Mouse (Mus musculus) embryonic facial prominence, embryonic 12.5 days (tissue): ENCODE data around the gene Rgs3. TPM values are rescaled to one million over a fixed set of nuclear protein-coding genes. Genes with fewer than 3 reads are reported as not detected.
"Not testable (repeated sequence)": the region's sequence is repeated elsewhere in the genome, so short reads cannot be mapped to it uniquely, and the experiment has no call there.

Experiments used
- ATAC-seq: fragments of 200-750 bp; cut with Nextera tagmentation; 2 replicates; pipeline ENCODE4 v1.8.0; 2017; ENCODE audit not compliant: insufficient number of reproducible peaks, insufficient read depth, low FRiP score, low TSS enrichment
- H3K27ac ChIP-seq: fragments of 300-500 bp; sonication (generic); 2 replicates; pipeline ENCODE4 v1.5.1; 2016; ENCODE audit warnings: mild to moderate bottlenecking
- H3K27me3 ChIP-seq: fragments of 300-500 bp; sonication (generic); 2 replicates; pipeline ENCODE4 v1.6.1; 2016; ENCODE audit warnings: mild to moderate bottlenecking, moderate library complexity
- H3K36me3 ChIP-seq: fragments of 300-500 bp; sonication (generic); 2 replicates; pipeline ENCODE4 v1.6.1; 2016; ENCODE audit warnings: mild to moderate bottlenecking
- H3K4me1 ChIP-seq: fragments of 300-500 bp; sonication (generic); 2 replicates; pipeline ENCODE4 v1.6.1; 2016
- H3K4me2 ChIP-seq: fragments of 300-500 bp; sonication (generic); replicated peaks from 2 replicates; pipeline ENCODE4 v1.6.1; 2016; ENCODE audit warnings: mild to moderate bottlenecking, moderate library complexity
- H3K4me3 ChIP-seq: fragments of 300-500 bp; sonication (generic); 2 replicates; pipeline ENCODE4 v1.5.1; 2016; ENCODE audit warnings: mild to moderate bottlenecking
- H3K9ac ChIP-seq: fragments of 300-500 bp; sonication (generic); 2 replicates; pipeline ENCODE4 v1.6.1; 2016; ENCODE audit warnings: mild to moderate bottlenecking, moderate library complexity
- H3K9me3 ChIP-seq: fragments of 300-500 bp; sonication (generic); 2 replicates; pipeline ENCODE4 v1.6.1; 2016; ENCODE audit warnings: mild to moderate bottlenecking, moderate library complexity
- WGBS: fragments of 180-500 bp; shearing (Covaris S2); methylation state at CpG from one replicate; pipeline ENCODE4 v1.1.7; 2016; 5-methylcytosine and 5-hydroxymethylcytosine counted together
- polyA plus RNA-seq: library from polyadenylated mRNA; unstranded; fragments of >200 nt; fragmentation: Nextera tagmentation; extraction: Ambion mirVana; gene quantifications from 2 replicates; pipeline ENCODE4 v1.2.1, GENCODE M21; 2016

The Rgs3 gene
- polyA plus RNA-seq, 1 experiment from 2014 or later, result 45.2 TPM

GRCm38 (mm10) chr4:62590878-62591277 is 31.2 kb downstream of the Rgs3 start:
- WGBS, result 79% methylated on average over 1 of the region's 1 CpGs
- H3K27me3 ChIP-seq, result no peaks in the 10 kb centered on the region
- no peak for ATAC-seq
- H3K4me3 ChIP-seq, result no peak overlapping the region
- no peak overlapping the region for H3K4me2 ChIP-seq
- no peaks in the 10 kb centered on the region for H3K9me3 ChIP-seq
- H3K36me3 ChIP-seq, result no peaks in the 10 kb centered on the region
- no peak overlapping the region for H3K9ac ChIP-seq
- H3K4me1 ChIP-seq, result peaks cover 9% of the 10 kb centered on the region; the same call in 1 of the 2 replicates
- peak overlapping the region; percentile 47; the same call in 1 of the 2 replicates for H3K27ac ChIP-seq

GRCm38 (mm10) chr4:62591326-62591725 is 31.7 kb downstream of the Rgs3 start:
- Histone ChIP-seq H3K9me3 (no peaks in the 10 kb centered on the region), H3K27me3 (no peaks in the 10 kb centered on the region), H3K27ac (no peak overlapping the region), H3K36me3 (no peaks in the 10 kb centered on the region), H3K4me2 (no peak overlapping the region), H3K9ac (no peak overlapping the region), H3K4me1 (peaks cover 9% of the 10 kb centered on the region; the same call in 1 of the 2 replicates), H3K4me3 (no peak overlapping the region)
- no peak for ATAC-seq
- 9% methylated on average over 11 of the region's 11 CpGs for WGBS

- not testable (repeated sequence) for H3K4me1 ChIP-seq, ATAC-seq, H3K27ac ChIP-seq, H3K27me3 ChIP-seq, H3K36me3 ChIP-seq, H3K9ac ChIP-seq, H3K4me3 ChIP-seq, H3K9me3 ChIP-seq, H3K4me2 ChIP-seq
- 91% methylated on average over 24 of the region's 24 CpGs for WGBS
Observed at GRCm38 (mm10) chr4:62593546-62594240, 34.0 kb downstream of the Rgs3 start.

- Histone ChIP-seq H3K4me3 (no peak overlapping the region), H3K4me1 (peaks cover 9% of the 10 kb centered on the region; the same call in 1 of the 2 replicates), H3K4me2 (no peak overlapping the region), H3K9me3 (no peaks in the 10 kb centered on the region), H3K36me3 (no peaks in the 10 kb centered on the region), H3K27ac (no peak overlapping the region), H3K27me3 (no peaks in the 10 kb centered on the region), H3K9ac (no peak overlapping the region)
- WGBS, result 81% methylated on average over 5 of the region's 5 CpGs
- no peak for ATAC-seq
Observed at GRCm38 (mm10) chr4:62594442-62594841, 34.8 kb downstream of the Rgs3 start.

- no peak overlapping the region for H3K27ac ChIP-seq
- H3K4me3 ChIP-seq, result no peak overlapping the region
- H3K36me3 ChIP-seq, result no peaks in the 10 kb centered on the region
- no peak for ATAC-seq
- no peaks in the 10 kb centered on the region for H3K27me3 ChIP-seq
- no peaks in the 10 kb centered on the region for H3K9me3 ChIP-seq
- WGBS, result 79% methylated on average over 5 of the region's 5 CpGs
- H3K9ac ChIP-seq, result no peak overlapping the region
- H3K4me2 ChIP-seq, result no peak overlapping the region
- peaks cover 5% of the 10 kb centered on the region; the same call in 1 of the 2 replicates for H3K4me1 ChIP-seq
Observed at GRCm38 (mm10) chr4:62596051-62596450, 36.4 kb downstream of the Rgs3 start.

GRCm38 (mm10) chr4:62600549-62600948 is 40.9 kb downstream of the Rgs3 start:
- H3K36me3 ChIP-seq, result no peaks in the 10 kb centered on the region
- no peaks in the 10 kb centered on the region for H3K9me3 ChIP-seq
- WGBS, result 51% methylated on average over 1 of the region's 1 CpGs
- no peaks in the 10 kb centered on the region for H3K4me1 ChIP-seq
- no peak overlapping the region for H3K4me2 ChIP-seq
- no peaks in the 10 kb centered on the region for H3K27me3 ChIP-seq
- no peak overlapping the region for H3K9ac ChIP-seq
- no peak overlapping the region for H3K4me3 ChIP-seq
- ATAC-seq, result no peak
- no peak overlapping the region for H3K27ac ChIP-seq

- 85% methylated on average over 4 of the region's 4 CpGs for WGBS
- no peak overlapping the region for H3K4me3 ChIP-seq
- H3K4me2 ChIP-seq, result no peak overlapping the region
- H3K27ac ChIP-seq, result no peak overlapping the region
- no peaks in the 10 kb centered on the region for H3K9me3 ChIP-seq
- no peaks in the 10 kb centered on the region for H3K36me3 ChIP-seq
- no peak for ATAC-seq
- H3K27me3 ChIP-seq, result no peaks in the 10 kb centered on the region
- no peak overlapping the region for H3K9ac ChIP-seq
- peaks cover 24% of the 10 kb centered on the region for H3K4me1 ChIP-seq
Observed at GRCm38 (mm10) chr4:62603607-62604006, 44.0 kb downstream of the Rgs3 start.

- WGBS, result 55% methylated on average over 4 of the region's 4 CpGs
Observed at GRCm38 (mm10) chr4:62604094-62604493, 44.4 kb downstream of the Rgs3 start.

GRCm38 (mm10) chr4:62605856-62606541 is 46.4 kb downstream of the Rgs3 start:
- Histone ChIP-seq H3K9me3 (no peaks in the 10 kb centered on the region), H3K4me2 (no peak overlapping the region), H3K27ac (peak overlapping the region; percentile 41; the same call in 1 of the 2 replicates), H3K36me3 (no peaks in the 10 kb centered on the region), H3K9ac (no peak overlapping the region), H3K4me3 (no peak overlapping the region), H3K27me3 (no peaks in the 10 kb centered on the region), H3K4me1 (peaks cover 24% of the 10 kb centered on the region)
- no peak for ATAC-seq
- WGBS, result 89% methylated on average over 9 of the region's 9 CpGs

More at GRCm38 (mm10) chr4:62604094-62604493, 44.4 kb downstream of the Rgs3 start:
- Histone ChIP-seq H3K36me3 (no peaks in the 10 kb centered on the region), H3K4me3 (no peak overlapping the region), H3K9ac (no peak overlapping the region), H3K4me1 (peaks cover 24% of the 10 kb centered on the region), H3K4me2 (no peak overlapping the region), H3K27me3 (no peaks in the 10 kb centered on the region), H3K27ac (no peak overlapping the region), H3K9me3 (no peaks in the 10 kb centered on the region)
- ATAC-seq, result no peak

GRCm38 (mm10) chr4:62606542-62606882 is 46.9 kb downstream of the Rgs3 start:
- Histone ChIP-seq H3K27ac (peak overlapping the region; percentile 41; the same call in 1 of the 2 replicates), H3K9me3 (no peaks in the 10 kb centered on the region), H3K9ac (no peak overlapping the region), H3K27me3 (no peaks in the 10 kb centered on the region), H3K4me1 (peaks cover 24% of the 10 kb centered on the region), H3K36me3 (no peaks in the 10 kb centered on the region), H3K4me2 (no peak overlapping the region), H3K4me3 (no peak overlapping the region)
- WGBS, result 52% methylated on average over 7 of the region's 7 CpGs
- no peak for ATAC-seq

GRCm38 (mm10) chr4:62606905-62607304 is 47.3 kb downstream of the Rgs3 start:
- Histone ChIP-seq H3K9ac (no peak overlapping the region), H3K36me3 (no peaks in the 10 kb centered on the region), H3K9me3 (no peaks in the 10 kb centered on the region), H3K4me2 (no peak overlapping the region), H3K27ac (no peak overlapping the region), H3K27me3 (no peaks in the 10 kb centered on the region), H3K4me1 (peaks cover 24% of the 10 kb centered on the region), H3K4me3 (no peak overlapping the region)
- ATAC-seq, result no peak
- WGBS, result 54% methylated on average over 7 of the region's 7 CpGs

GRCm38 (mm10) chr4:62607345-62607744 is 47.7 kb downstream of the Rgs3 start:
- H3K27me3 ChIP-seq, result no peaks in the 10 kb centered on the region
- H3K36me3 ChIP-seq, result no peaks in the 10 kb centered on the region
- H3K4me3 ChIP-seq, result no peak overlapping the region
- H3K9me3 ChIP-seq, result no peaks in the 10 kb centered on the region
- no peak overlapping the region for H3K4me2 ChIP-seq
- H3K27ac ChIP-seq, result no peak overlapping the region
- ATAC-seq, result no peak
- peaks cover 24% of the 10 kb centered on the region for H3K4me1 ChIP-seq
- 62% methylated on average over 9 of the region's 9 CpGs for WGBS
- H3K9ac ChIP-seq, result no peak overlapping the region
